Mouse (Mus musculus) heart, postnatal 0 days (tissue): Measurements from ENCODE around the gene Gabbr2.

Experiments used
- CTCF ChIP-seq: IDR thresholded peaks from 2 replicates; pipeline ENCODE4 v1.5.1; 2016; ENCODE audit warnings: antibody characterized with exemption, control low read depth, low read depth
- EP300 ChIP-seq: IDR thresholded peaks from 2 replicates; pipeline ENCODE4 v1.6.1; 2016; ENCODE audit warnings: antibody characterized with exemption, low read depth

- TF ChIP-seq CTCF (no peak), EP300 (no peak)
These were observed 118.9 kb downstream of the Gabbr2 start for GRCm38 (mm10) chr4:46872750-46873149.
